Mouse (Mus musculus): ENCODE results near the gene Cd200r1. TPM values are rescaled to one million over a fixed set of nuclear protein-coding genes. Genes with fewer than 3 reads are reported as not detected.
"Not testable (repeated sequence)": the region's sequence is repeated elsewhere in the genome, so short reads cannot be mapped to it uniquely, and the experiment has no call there.

The Cd200r1 gene
- total RNA-seq, 1 experiment from 2014 or later: 11.8 TPM

- ATAC-seq (replicated peaks; ENCODE audit: insufficient number of reproducible peaks, low FRiP score, low TSS enrichment, poor library complexity, severe bottlenecking): no peak
Measured at GRCm38 (mm10) chr16:44832286-44832685, 66.8 kb downstream of the Cd200r1 start.

- ATAC-seq (replicated peaks; ENCODE audit: insufficient number of reproducible peaks, low FRiP score, low TSS enrichment, poor library complexity, severe bottlenecking): not testable (repeated sequence)
Measured at GRCm38 (mm10) chr16:44833189-44833588, 67.7 kb downstream of the Cd200r1 start.

Other genes starting within 250 kb of the Cd200r1 start
- not detected in 3 replicates for gene Boc, start 206.8 kb upstream of the Cd200r1 start, total RNA-seq (2017)
- gene Nepro, start 41.4 kb upstream of the Cd200r1 start, total RNA-seq (2017): 7.9 to 14.6 TPM (median 11.3 TPM) in 3 replicates
- gene Gtpbp8, start 19.4 kb upstream of the Cd200r1 start, total RNA-seq (2017): 4.6 to 10.2 TPM (median 8.2 TPM) in 3 replicates
- 13.4 to 31.6 TPM (median 14.7 TPM) in 3 replicates for gene Cd200r4, start 46.0 kb downstream of the Cd200r1 start, total RNA-seq (2017)
- gene Cd200r2, start 101.4 kb downstream of the Cd200r1 start, total RNA-seq (2017): 0.39 TPM in 1 of 3 replicates, not detected in the others
- 8.7 to 73.1 TPM (median 52.5 TPM) in 3 replicates for gene Cd200r3, start 177.9 kb downstream of the Cd200r1 start, total RNA-seq (2017)

All from monocyte, adult 5-6 weeks (primary cell).